Mouse (Mus musculus): ENCODE measurements around the gene Olfr666.
"Not testable (repeated sequence)": the region's sequence is repeated elsewhere in the genome, so short reads cannot be mapped to it uniquely, and the experiment has no call there.

Gene Olfr666

DNA sequence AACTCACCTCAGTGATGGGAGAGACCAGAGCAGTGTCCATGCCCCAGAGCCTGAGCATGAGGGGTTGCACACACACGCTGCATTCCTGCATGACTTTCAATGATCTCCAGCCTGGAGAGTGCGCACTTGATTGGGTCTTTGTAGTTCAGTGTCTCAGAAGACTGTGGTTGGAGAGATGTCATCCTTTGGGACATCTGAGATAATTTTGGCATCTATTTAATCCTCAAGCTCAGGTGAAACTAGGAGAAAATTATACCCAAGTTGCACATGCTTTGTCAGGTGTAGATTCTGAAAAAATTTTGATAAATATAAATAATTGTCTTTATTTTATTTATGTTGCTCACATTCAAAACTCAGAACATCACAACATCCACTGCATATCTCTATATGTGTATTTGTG is at the start of gene Olfr666:
TSS of gene Olfr666 (minus strand) at position 101 of the 400 bp plus-strand sequence.
- DNase-seq (ENCODE audit: low spot score in 2 of 2): no peak

DNA sequence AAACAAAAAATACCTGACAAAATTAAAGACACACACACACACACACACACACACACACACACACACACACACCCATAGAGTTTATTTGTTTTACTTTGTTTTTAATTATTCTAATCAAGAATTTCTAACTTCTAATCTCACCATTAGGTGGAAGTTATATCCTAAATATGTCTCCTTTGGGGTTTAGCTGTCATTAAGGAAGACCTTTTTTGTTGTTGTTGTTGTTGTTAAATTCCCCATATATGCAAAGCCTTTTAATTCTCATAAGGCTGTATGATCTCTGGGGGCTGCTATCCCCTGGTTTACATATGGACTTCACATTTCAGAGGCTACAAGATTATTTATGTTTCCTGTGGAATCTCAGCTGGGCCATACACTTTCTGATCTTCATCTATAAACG is 38.2 kb upstream of the Olfr666 start, which contains the start of gene Olfr669:
TSS of gene Olfr669 (plus strand) at position 301 of the 400 bp plus-strand sequence.
- no peak for DNase-seq (ENCODE audit: low spot score in 2 of 2)

DNA sequence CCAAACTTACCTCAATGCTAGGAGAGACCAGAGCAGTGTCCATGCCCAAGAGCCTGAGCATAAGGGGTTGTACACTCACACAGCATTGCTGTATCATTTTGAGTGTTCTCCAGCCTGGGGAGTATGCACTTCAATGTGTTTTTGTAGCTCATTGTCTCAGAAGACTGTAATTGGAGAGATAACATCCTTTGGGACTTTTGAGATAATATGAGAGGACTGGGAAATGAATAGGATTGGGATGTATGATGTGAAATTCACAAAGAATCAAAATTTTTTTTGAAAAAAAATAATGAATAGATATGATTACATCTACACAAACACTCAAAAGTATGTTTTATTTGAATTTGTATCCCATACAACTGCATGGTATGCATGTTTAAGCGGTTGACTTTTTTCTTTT is 32.2 kb upstream of the Olfr666 start, which contains the start of gene Olfr668:
TSS of gene Olfr668 (minus strand) at position 101 of the 400 bp plus-strand sequence.
- DNase-seq (ENCODE audit: low spot score in 2 of 2): no peak

DNA sequence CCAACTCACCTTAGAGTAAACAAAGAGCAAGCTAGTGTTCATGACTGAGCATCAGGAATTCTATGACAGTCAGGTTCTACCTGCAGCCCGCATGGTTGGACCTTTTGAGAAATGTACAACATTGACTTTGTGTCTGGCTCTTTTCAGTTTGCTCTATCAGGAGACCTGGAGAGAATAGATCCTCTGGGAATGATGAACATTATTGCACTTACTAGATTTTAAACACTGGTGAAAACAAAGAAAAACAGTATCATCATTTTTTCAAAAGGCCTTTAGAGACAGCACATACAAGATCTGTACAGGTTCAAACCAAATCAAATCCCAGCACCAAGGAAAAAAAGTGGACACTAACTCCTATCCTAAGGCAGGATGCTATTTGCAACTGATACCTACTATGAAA is 25.6 kb upstream of the Olfr666 start, which contains the start of gene Olfr667:
TSS of gene Olfr667 (minus strand) at position 101 of the 400 bp plus-strand sequence.
- no peak for DNase-seq (ENCODE audit: low spot score in 2 of 2)

DNA sequence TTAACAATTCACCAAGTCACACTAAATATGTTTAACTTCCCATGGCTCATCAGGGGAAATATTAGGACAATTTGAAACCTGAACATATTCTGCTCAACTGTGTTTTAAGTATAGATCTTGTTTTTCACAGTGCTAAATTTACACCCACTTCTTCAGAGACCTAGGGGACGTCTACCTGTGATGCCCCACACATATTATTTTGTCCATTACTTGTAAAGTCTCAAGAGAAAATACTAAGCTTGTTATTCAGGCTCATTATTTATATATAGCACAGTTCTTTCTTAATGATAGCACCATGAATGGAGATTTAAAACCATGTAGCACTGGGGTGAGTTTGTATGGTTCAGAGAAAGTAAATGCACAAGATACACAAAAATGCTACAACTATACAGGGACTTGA is 18.0 kb downstream of the Olfr666 start, which contains the start of gene Olfr665:
TSS of gene Olfr665 (plus strand) at position 301 of the 400 bp plus-strand sequence.
- DNase-seq (ENCODE audit: low spot score in 2 of 2): no peak

DNA sequence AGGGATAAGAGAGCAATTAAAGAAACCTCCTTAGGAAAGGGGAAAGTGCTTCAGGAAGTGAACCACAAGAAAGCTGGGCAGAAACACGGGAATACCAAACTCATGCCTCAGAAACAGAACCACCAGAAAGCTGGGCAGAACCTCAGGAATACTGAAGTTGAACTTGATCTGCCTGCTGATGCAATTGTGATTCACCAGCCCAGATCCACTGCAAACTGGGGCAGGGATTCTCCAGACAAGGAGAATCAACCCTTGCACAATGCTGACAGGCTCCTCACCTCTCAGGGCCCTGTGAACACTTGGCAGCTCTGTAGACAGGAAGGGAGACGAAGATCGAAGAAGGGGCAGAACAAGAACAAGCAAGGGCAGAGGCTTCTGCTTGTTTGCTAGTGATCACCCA is 34.4 kb downstream of the Olfr666 start:
- no peak for DNase-seq (ENCODE audit: low spot score in 2 of 2)

DNA sequence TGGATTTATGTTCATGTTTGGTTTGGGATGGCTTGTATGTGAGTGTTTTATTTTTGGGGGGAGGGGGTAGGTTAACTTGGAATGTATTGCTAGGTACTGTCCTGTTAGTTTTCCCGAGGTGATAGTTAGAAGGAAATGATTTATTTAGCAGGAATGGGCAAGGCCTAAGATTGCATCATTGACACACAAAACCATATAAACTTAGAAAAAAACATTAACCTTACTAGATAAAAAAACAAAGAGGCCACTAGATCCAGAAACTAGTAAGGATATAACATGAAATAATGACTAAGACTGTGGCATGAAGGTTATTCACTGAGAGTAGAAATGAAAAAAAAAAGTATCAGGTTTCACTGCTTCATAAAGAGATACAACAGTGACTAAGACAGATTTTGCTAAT is 38.1 kb downstream of the Olfr666 start:
- no peak for DNase-seq (ENCODE audit: low spot score in 2 of 2)

DNA sequence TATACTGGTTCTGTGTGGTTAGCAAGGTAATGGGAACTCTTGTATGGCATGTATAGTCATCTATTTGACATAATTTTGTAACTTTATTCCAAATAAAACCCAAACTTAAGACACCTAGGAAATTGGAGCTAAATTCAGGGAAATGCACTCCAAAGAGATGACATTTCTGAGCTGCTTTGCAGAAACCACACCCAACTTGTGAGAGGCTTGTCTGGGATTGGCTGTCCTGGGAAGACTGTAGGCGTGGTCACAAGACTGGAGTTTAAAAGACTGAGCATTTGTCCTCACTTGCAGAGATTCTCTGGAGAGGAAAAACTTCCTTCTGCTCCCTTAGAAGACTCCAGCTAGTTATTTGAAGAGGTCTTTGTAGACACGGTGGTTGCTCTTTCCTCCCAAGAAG is 39.0 kb downstream of the Olfr666 start, which contains the start of gene Usp17la:
TSS of gene Usp17la (plus strand) at position 301 of the 400 bp plus-strand sequence.
- not testable (repeated sequence) for DNase-seq (ENCODE audit: low spot score in 2 of 2)

DNA sequence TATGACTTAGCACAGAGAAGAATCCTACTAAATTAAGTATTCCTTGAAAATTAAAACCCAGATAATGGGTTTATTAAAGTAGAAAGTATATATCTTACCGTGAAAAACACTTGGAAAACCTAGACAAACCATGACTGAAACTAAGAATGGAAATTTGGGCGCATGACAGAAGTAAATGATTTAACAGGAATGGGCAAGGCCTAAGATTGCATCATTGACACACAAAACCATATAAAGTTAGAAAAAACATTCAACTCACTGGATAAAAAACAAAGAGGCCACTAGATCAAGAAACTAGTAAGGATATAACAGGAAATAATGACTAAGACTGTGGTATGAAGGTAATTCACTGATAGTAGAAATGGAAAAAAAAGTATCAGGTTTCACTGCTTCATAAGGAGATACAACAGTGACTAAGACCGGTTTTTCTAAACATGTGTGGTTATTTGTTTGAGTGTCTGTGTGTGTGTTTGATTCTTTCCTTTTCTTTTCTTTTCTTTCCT is 40.5 kb downstream of the Olfr666 start:
- DNase-seq (ENCODE audit: low spot score in 2 of 2): no peak

DNA sequence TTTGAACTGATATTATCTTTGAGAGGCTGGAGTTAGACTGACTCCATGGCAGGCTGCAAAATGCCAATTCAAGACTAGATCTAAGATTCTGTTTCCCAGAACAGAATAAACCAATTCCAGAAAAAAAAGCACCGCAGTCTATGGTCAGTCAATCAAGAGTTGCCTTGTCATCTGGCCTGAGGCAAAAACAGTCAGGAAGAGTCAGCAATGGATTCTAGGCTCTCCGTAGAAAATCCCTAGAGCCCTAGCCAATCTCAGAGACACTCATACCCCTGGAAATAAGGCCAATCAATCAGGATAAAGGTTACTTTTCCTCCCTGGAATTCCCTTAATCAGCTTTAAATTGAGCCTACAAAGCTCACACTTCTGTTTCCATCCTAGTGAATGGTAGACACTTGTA is 44.2 kb downstream of the Olfr666 start:
- not testable (repeated sequence) for DNase-seq (ENCODE audit: low spot score in 2 of 2)

DNA sequence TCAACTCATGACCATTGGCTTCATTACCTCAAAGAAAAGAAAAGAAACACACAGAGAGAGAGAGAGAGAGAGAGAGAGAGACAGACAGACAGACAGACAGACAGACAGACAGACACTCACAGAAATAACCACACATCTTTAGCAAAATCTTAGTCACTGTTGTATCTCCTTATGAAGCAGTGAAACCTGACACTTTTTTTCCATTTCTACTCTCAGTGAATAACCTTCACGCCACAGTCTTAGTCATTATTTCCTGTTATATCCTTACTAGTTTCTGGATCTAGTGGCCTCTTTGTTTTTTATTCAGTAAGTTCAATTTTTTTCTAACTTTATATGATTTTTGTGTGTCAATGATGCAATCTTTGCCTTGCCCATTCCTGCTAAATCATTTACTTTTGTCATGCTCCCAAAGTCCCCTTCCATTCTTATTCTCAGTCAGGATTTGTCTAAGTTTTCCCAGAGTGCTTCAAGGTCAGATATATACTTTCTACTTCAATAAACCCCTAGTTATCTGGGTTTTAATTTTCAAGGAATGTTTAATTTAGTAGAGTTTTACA is 51.9 kb downstream of the Olfr666 start:
- DNase-seq (ENCODE audit: low spot score in 2 of 2): no peak

DNA sequence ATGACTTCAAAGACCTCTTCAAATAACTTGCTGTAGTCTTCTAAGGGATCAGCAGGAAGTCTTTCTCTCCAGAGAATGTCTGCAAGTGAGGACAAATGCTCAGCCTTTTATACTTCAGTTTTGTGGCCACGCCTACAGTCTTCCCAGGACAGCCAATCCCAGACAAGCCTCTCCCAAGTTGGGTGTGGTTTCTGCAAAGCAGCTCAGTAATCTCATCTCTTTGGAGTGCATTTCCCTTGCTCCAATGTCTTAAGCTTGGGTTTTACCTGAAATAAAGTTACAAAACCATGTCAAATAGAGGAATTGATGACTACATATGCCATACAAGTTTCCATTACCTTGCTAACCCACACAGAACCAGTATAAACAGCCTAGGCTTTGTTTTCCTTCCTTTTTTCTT is 53.2 kb downstream of the Olfr666 start, which contains the start of gene Usp17lb:
TSS of gene Usp17lb (minus strand) at position 101 of the 400 bp plus-strand sequence.
- DNase-seq (ENCODE audit: low spot score in 2 of 2): no peak

Measured in urinary bladder, postnatal 4 days (tissue).